In genomic region chr7:4666871-4667270, GRCm38 (mm10) we compare ENCODE assay signal across 27 mouse cellular contexts. TPM values are rescaled to one million over a fixed set of nuclear protein-coding genes. Genes with fewer than 3 reads are reported as not detected.
"Had no signal": no experiment of that assay in that cellular context is flagged by ENCODE, and none has a peak within 500 bp of the region (broad histone marks: within the 10 kb centered on the region; RNA-seq: fewer than 3 reads in every experiment).

No protein-coding gene starts in this region.

- ATAC-seq: midbrain, embryonic 13.5 days; midbrain, embryonic 16.5 days had no signal

- H3K9me3 ChIP-seq: kidney, embryonic 15.5 days; limb, embryonic 12.5 days; limb, embryonic 15.5 days; lung, embryonic 15.5 days; megakaryocyte, embryonic 14.5 days; midbrain, embryonic 13.5 days; neural tube, embryonic 13.5 days; stomach, embryonic 15.5 days had no signal

- H3K4me1 ChIP-seq: kidney, embryonic 15.5 days; limb, embryonic 12.5 days; limb, embryonic 15.5 days; midbrain, embryonic 10.5 days; midbrain, embryonic 13.5 days; stomach, embryonic 15.5 days had no signal

- DNase-seq: kidney, adult 8-10 months; kidney, postnatal 10 days; kidney, postnatal 4 days; left cerebral cortex, postnatal 4 days; lung, adult 18-20 months; lung, postnatal 10 days; lung, postnatal 36 days; retina, postnatal 1 day; right cerebral cortex, postnatal 25 days; spleen, adult 18-20 months; thymus, adult 18-20 months; thymus, postnatal 36 days had no signal

- H3K9ac ChIP-seq: kidney, embryonic 15.5 days; limb, embryonic 12.5 days; limb, embryonic 15.5 days; liver, embryonic 14.5 days; lung, embryonic 15.5 days; midbrain, embryonic 13.5 days; neural tube, embryonic 13.5 days; stomach, embryonic 15.5 days had no signal

- H3K4me2 ChIP-seq: kidney, embryonic 15.5 days; limb, embryonic 12.5 days; limb, embryonic 15.5 days; lung, embryonic 15.5 days; midbrain, embryonic 13.5 days; neural tube, embryonic 13.5 days; stomach, embryonic 15.5 days had no signal

- H3K27ac ChIP-seq: kidney, embryonic 15.5 days; limb, embryonic 12.5 days; limb, embryonic 15.5 days; liver, embryonic 14.5 days; lung, embryonic 15.5 days; midbrain, embryonic 10.5 days; midbrain, embryonic 13.5 days; neural tube, embryonic 13.5 days; stomach, embryonic 15.5 days had no signal

- H3K4me3 ChIP-seq: kidney, embryonic 15.5 days; limb, embryonic 12.5 days; limb, embryonic 15.5 days; lung, embryonic 15.5 days; megakaryocyte, embryonic 14.5 days; midbrain, embryonic 10.5 days; midbrain, embryonic 13.5 days; myocyte; neural tube, embryonic 13.5 days; stomach, embryonic 15.5 days had no signal

- H3K27me3 ChIP-seq: kidney, embryonic 15.5 days; limb, embryonic 12.5 days; limb, embryonic 15.5 days; lung, embryonic 15.5 days; megakaryocyte, embryonic 14.5 days; midbrain, embryonic 13.5 days; neural tube, embryonic 13.5 days; stomach, embryonic 15.5 days had no signal

RNA-seq across cellular contexts. Expression of gene Brsk1, which starts 23.5 kb away (rescaled TPM):
- total RNA-seq: monocyte, adult 5-6 weeks; neutrophil, adult 5-6 weeks had no signal

RNA-seq across cellular contexts. Expression of gene Tmem150b, which starts 58.2 kb away (rescaled TPM):
- total RNA-seq: layer of hippocampus, postnatal 14 days; left cerebral cortex, postnatal 4 days had no signal
